Mouse (Mus musculus): ENCODE results near the gene Dynlrb1. TPM values are rescaled to one million over a fixed set of nuclear protein-coding genes. Genes with fewer than 3 reads are reported as not detected.

Dynlrb1 gene
- total RNA-seq, 2 experiments from 2014 or later = 165 to 186 TPM

DNA sequence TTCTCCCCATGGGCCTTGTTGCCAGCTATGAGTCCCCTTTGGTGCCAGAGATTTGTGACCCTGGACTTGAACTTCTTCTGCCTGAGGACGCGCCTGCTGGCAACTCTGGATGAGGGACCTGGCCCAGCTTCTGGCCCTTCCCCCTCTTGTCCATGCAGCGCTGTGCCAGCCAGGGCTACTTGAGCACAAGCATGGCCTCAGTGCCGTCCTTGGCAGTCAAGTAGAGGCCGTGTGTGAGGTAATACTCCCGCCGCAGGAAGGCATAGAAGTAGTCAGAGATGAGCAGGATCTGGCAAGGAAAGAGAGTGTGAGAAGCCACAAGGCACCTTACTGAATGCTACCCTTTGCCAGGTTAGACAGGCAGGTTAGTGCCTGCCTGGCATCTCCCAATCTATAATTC is 42.0 kb downstream of the Dynlrb1 start:
- intact Hi-C loops (cut with DNase I) = no loop called here
- peak; percentile 58 for DNase-seq

DNA sequence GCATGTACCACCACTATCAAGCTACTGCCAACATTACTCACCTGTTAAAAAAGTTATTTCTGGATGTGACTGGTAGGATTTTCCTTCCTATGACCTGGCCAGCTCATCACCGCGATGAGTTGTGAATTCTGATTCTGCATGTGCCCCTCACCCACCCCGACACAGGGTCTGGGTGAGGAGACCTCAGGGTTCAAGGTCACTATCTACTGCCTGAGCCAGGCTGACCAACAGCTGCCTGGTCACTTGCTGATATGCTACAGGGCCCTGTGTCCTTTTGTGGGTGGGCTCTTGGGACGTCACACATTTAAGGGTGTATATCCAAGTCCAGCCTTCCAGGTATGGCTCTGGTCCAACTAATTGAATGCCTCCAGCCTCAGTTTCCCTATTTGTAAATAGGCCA is 42.8 kb downstream of the Dynlrb1 start:
- intact Hi-C loops (cut with DNase I) = no loop called here
- no peak for DNase-seq

DNA sequence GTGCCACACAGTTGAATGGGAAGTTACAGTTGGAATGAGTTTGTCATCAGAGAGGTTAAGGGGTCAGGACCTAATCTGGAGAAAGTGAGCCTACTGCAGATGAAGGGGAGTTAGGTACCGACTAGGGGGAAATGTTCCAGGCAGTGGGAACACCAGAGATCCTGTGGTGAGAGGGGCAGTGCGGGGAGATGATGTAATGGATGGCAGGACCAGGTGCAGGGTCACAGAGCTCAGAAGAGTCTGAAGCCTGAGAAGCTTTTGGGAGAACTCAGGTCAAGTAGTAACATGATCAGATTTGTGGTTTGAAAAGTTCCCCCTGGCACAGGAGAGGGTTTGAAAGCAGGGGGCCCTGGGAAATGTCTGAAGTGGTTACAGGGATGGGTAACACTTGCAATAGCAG is 43.8 kb downstream of the Dynlrb1 start:
- intact Hi-C loops (cut with DNase I) = no loop called here
- DNase-seq = no peak

DNA sequence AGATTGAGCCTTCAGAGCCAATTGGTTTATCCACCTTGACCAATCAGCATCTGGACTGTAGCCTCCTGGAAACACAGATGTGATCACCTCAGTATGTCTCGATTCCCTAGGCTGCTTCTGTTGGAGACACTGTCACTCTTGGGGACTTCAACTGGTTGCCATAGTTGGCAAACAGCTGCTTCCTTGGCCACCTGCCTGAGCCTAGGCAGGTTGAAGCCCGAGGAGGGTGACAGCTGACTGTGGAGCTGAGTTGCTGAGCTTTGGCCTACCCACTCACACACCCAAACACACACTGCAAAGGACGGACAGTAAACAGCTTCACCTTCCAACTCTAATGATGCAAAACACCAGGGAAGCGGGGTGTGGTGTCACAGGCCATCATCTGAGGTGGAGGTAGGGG is 47.5 kb downstream of the Dynlrb1 start:
- DNase-seq = peak; percentile 49 to 58
- intact Hi-C loops (cut with DNase I) = no loop called here

DNA sequence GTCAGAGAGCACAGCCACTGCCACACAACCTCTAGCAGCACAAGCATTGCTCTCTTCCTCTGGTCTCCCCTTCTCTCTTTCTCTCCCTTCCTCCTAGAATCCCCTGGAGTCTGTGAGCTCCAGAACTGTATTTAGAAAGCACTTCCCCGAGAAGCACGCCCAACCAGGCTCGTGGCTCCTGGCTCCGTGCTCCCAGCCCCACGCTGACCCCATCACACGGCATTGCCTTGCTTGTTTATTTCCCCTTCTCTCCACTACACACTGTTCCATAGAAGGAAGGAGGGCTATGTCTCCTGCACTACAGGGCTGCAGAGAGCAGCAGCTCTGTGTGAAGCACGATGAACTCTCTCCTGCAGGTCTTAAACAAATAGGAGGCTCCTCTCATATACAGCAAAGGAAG is 48.3 kb downstream of the Dynlrb1 start:
- peak; percentile 29 to 41 for DNase-seq

DNA sequence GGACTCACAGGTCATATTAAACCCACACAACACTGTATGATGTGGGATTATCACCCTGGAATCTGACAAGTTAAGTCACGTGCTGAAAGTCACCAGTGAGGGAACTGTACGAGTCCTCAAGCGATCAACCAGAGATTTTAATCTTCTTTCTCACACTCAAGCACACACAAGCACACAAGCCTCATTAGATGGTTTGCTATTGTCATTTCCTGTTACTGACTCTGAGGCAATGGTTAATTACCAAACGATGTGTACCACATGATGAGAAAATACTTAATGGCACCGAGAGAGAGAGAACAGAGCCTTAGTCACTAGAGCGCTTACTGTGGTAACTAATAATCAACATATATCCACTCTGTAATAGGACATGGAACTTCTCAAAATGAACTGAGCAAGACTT is 49.4 kb downstream of the Dynlrb1 start:
- DNase-seq = no peak
- intact Hi-C loops (cut with DNase I) = no loop called here

More for the DNA sequence above, 48.3 kb downstream of the Dynlrb1 start:
- intact Hi-C loops (cut with DNase I) = no loop called here

DNA sequence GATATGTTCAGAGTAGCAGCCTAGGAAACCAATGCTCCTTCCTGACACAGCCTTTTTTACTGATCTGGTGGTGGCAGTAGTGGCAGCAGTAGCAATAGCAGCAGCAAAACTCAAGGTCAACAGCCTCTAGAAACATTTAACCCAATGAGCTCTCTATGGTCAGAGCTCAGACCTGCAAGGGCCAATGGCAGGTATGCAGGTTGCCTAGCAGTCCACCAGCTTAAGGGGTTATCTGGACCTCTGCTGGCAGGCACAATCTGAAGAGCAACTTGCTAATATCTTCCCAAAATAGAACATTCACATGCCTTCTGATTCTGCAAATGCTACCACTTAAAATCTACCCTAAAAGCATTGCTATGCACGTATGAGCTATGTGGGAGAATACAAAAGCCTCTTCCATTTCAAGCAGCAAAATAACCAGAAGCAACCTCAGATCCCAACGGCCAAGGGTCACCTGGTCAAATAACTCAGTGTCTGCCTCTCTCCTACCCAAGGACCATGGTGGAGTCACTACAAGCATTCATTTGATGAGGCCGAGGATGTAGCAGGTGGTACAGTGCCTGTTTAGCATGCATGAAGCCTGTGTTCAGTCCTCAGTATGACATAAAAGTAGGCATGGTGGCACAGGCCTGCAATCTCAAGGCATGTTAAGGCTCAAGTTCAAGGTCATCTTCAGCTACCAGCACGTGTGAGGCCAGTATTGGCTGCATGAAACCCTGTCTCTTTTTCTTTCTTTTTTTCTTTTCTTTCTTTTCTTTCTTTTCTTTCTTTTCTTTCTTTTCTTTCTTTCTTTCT is 51.3 kb downstream of the Dynlrb1 start:
- intact Hi-C loops (cut with DNase I) = no loop called here
- no peak for DNase-seq

DNA sequence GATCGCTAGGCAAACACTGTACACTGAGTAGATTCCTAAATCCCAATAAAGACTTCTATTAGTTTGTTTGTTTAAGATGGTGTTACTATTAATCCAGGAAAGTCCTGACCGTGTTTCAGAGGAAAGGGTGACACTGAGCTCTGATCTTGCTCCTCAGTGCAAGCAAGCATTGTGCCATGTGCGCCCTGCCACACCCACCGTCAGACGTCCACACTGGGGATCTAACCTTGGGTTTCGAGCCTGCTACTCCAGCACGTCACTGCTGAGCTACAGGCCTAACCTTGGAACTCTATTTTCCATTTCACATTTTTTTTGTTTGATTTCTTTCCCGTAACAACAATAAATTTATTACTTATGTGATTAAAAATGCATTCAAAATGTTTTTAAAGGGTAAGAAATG is 53.7 kb downstream of the Dynlrb1 start:
- intact Hi-C loops (cut with DNase I) = no loop called here
- DNase-seq = no peak

DNA sequence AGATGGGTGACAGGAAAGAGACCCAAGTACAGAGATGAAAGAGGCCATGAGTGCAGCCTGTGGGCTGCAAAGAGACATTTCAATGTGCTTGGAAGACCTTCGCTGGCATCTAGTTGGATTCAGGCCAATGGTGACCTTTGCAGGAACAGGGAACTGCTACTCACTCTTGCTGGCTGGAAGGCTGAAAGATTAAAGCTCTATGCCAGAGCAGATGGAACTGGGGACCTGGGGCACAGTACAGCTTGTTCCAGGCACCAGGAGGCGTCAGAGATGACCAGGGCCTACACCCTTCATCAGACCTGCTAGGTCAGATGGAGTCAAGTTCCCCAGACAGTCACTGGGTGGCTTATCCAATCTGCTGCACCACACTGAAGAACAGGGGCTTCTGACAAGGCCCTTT is 57.0 kb downstream of the Dynlrb1 start:
- intact Hi-C loops (cut with DNase I) = no loop called here
- peak; percentile 13 to 30 for DNase-seq

DNA sequence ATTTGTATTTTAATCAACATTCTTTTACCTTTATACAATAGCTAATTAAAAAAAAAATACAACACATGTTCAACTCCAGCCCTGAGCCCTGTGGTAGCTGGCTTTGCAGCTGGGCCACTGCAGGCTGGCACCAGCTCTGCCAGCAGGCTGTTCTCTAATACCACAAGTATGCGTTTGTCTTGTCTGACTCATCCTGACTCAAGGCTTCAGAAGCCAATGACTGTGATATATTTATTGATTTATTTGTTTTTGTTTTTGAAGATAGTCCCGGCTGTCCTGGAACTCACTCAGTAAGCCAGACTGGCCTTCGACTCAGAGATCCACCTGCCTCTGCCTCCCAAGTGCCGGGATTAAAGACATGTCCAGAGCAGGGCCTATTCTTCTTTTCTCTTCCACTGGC is 57.6 kb downstream of the Dynlrb1 start:
- DNase-seq = no peak

DNA sequence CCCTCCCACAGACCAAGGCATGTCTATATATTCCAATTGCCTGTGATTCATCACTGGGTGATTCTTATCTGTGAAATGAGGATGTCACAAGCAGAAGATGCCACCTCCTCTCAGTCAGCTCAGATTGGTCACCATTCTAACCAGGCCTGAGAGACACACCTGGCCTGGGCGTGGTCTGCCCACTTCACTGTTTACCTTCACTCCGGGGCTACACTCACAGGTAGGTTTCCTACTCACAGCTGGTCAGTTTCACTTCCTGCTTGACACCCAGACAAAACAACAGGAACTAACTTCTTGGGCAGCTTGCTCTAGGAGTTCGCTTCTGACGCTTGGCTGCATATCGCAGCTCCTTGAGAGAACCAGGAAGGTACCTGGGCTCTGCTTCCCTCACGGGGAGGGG is 59.1 kb downstream of the Dynlrb1 start:
- intact Hi-C loops (cut with DNase I) = no loop called here
- no peak for DNase-seq

More for the DNA sequence above, 57.6 kb downstream of the Dynlrb1 start:
- intact Hi-C loops (cut with DNase I) = no loop called here

DNA sequence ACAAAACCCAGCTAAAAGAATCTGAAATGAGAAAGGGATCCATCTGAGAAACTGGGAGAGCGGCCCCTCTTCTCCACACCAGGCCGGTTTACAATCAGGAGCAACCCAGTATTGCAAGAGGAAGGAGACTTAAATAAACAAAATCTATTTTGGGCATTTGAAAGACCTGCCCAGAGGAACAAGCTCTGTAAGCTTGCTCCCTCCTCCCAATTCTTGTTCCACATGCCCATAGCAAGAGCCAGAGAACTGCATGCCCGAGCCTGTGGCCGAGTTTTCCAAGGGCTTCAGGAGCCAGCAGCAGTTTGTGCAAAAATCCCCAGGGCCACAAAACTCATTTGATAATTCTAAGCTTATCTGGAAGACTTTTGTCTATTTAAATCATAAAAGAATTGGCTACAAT is 63.2 kb downstream of the Dynlrb1 start:
- intact Hi-C loops (cut with DNase I) = no loop called here
- DNase-seq = peak in 1 of 2 experiments; percentile 30

Other genes with a start within 250 kb of the Dynlrb1 start
- under 1 TPM; 0.19 TPM for gene Gm14226, start 218.3 kb upstream of the Dynlrb1 start, total RNA-seq (2021)
- gene Ahcy, start 162.0 kb upstream of the Dynlrb1 start, total RNA-seq (2021) = 10 to 100 TPM; 10.8 to 14.5 TPM
- gene Itch, start 103.0 kb upstream of the Dynlrb1 start, total RNA-seq (2021) = 10 to 100 TPM; 27.5 to 28.5 TPM
- 100 to 1,000 TPM; 729 to 769 TPM for gene Map1lc3a, start 39.8 kb downstream of the Dynlrb1 start, total RNA-seq (2021)
- gene Pigu, start 120.9 kb downstream of the Dynlrb1 start, total RNA-seq (2021) = 10 to 100 TPM; 26.8 to 28.7 TPM
- gene Trp53inp2, start 144.5 kb downstream of the Dynlrb1 start, total RNA-seq (2021) = 100 to 1,000 TPM; 468 to 507 TPM
- gene Ncoa6, start 237.4 kb downstream of the Dynlrb1 start, total RNA-seq (2021) = 10 to 100 TPM; 25.1 to 26.5 TPM

Data from heart, postnatal 36 days (tissue).